Mouse (Mus musculus) MEL (cell line): ENCODE measurements around the gene Cdhr4. TPM values are rescaled to one million over a fixed set of nuclear protein-coding genes. Genes with fewer than 3 reads are reported as not detected.

Source experiments
- DNase-seq: peaks from one replicate; pipeline ENCODE4 v3.0.0; 2011; ENCODE audit warnings: low read depth, low spot score
- H3K27ac ChIP-seq: 2 replicates; pipeline ENCODE4 v1.5.1; 2012; ENCODE audit warnings: low read depth, mild to moderate bottlenecking, control low read depth, low read length, moderate library complexity; ENCODE audit not compliant: control insufficient read depth
- H3K27me3 ChIP-seq, 2 experiments: fragments of 150-350 bp in 1 of 2; sonication (generic) in 1 of 2; 2 replicates each; pipeline ENCODE4 v1.6.1; 2012; ENCODE audit warnings: low read length in 2 of 2, mild to moderate bottlenecking in 2 of 2, improper control_type of control experiment in 1 of 2, moderate library complexity in 1 of 2; ENCODE audit not compliant: insufficient read depth in 2 of 2, control insufficient read depth in 1 of 2
- H3K36me3 ChIP-seq, 2 experiments: 2 replicates each; pipeline ENCODE4 v1.6.1; 2012 to 2014; ENCODE audit warnings: low read length in 2 of 2, improper control_type of control experiment in 1 of 2, inconsistent platforms in 1 of 2, mild to moderate bottlenecking in 1 of 2; ENCODE audit not compliant: insufficient read depth in 2 of 2, control insufficient read depth in 1 of 2
- H3K4me1 ChIP-seq, 2 experiments: fragments of 150-350 bp in 1 of 2; sonication (generic) in 1 of 2; 2 replicates each; pipeline ENCODE4 v1.6.1; 2012; ENCODE audit warnings: low read length in 2 of 2, improper control_type of control experiment in 1 of 2, mild to moderate bottlenecking in 1 of 2; ENCODE audit not compliant: insufficient read depth in 2 of 2, control insufficient read depth in 1 of 2
- H3K4me3 ChIP-seq, 2 experiments: fragments of 150-350 bp in 1 of 2; sonication (generic) in 1 of 2; 2 replicates each; pipeline ENCODE4 v1.5.1; 2012; ENCODE audit warnings: low read depth in 2 of 2, low read length in 2 of 2, mild to moderate bottlenecking in 2 of 2, moderate library complexity in 2 of 2, control low read depth in 1 of 2, improper control_type of control experiment in 1 of 2; ENCODE audit not compliant: control insufficient read depth in 1 of 2, insufficient read depth in 1 of 2
- H3K79me2 ChIP-seq: 2 replicates; pipeline ENCODE4 v1.6.1; 2012; ENCODE audit warnings: mild to moderate bottlenecking, low read length, moderate library complexity; ENCODE audit not compliant: control insufficient read depth, poor library complexity, insufficient read depth
- H3K9ac ChIP-seq: 2 replicates; pipeline ENCODE4 v1.6.1; 2012; ENCODE audit warnings: low read depth, mild to moderate bottlenecking, control low read depth, low read length, moderate library complexity; ENCODE audit not compliant: control insufficient read depth, poor library complexity, severe bottlenecking
- H3K9me3 ChIP-seq: fragments of 150-350 bp; sonication (generic); replicated peaks from 2 replicates; pipeline ENCODE4 v1.6.1; 2012; ENCODE audit warnings: mild to moderate bottlenecking, low read length, improper control_type of control experiment, moderate library complexity; ENCODE audit not compliant: insufficient read depth
- CHD1 ChIP-seq: IDR thresholded peaks from 2 replicates; pipeline ENCODE4 v1.6.1; 2012; ENCODE audit warnings: low read depth, mild to moderate bottlenecking, inconsistent platforms, low read length, improper control_type of control experiment
- CHD2 ChIP-seq: IDR thresholded peaks from 2 replicates; pipeline ENCODE4 v1.6.1; 2011; ENCODE audit warnings: low read length, improper control_type of control experiment
- ELF1 ChIP-seq: IDR thresholded peaks from 2 replicates; pipeline ENCODE4 v1.6.1; 2014; ENCODE audit warnings: low read depth, mild to moderate bottlenecking, inconsistent platforms, low read length, improper control_type of control experiment, moderate library complexity
- GATA1 ChIP-seq: IDR thresholded peaks from 2 replicates; pipeline ENCODE4 v1.6.1; 2011; ENCODE audit warnings: low read depth, low read length, improper control_type of control experiment
- HCFC1 ChIP-seq: IDR thresholded peaks from 2 replicates; pipeline ENCODE4 v1.6.1; 2012; ENCODE audit warnings: low read depth, mild to moderate bottlenecking, inconsistent platforms, low read length, improper control_type of control experiment, moderate library complexity
- KAT2A ChIP-seq: conservative IDR thresholded peaks from 2 replicates; pipeline ENCODE4 v1.6.1; 2012; ENCODE audit warnings: low read depth, low read length, improper control_type of control experiment, inconsistent platforms
- MAZ ChIP-seq: IDR thresholded peaks from 2 replicates; pipeline ENCODE4 v1.6.1; 2012; ENCODE audit warnings: low read depth, mild to moderate bottlenecking, inconsistent platforms, low read length, improper control_type of control experiment
- MYB ChIP-seq: IDR thresholded peaks from 2 replicates; pipeline ENCODE4 v1.6.1; 2011; ENCODE audit warnings: mild to moderate bottlenecking, low read depth, low read length, improper control_type of control experiment
- MYC ChIP-seq: IDR thresholded peaks from 2 replicates; pipeline ENCODE4 v1.6.1; 2011; ENCODE audit warnings: low read depth, mild to moderate bottlenecking, low read length, improper control_type of control experiment, moderate library complexity
- POLR2AphosphoS5 ChIP-seq: IDR thresholded peaks from 2 replicates; pipeline ENCODE4 v1.6.1; 2012; ENCODE audit warnings: low read depth, borderline replicate concordance, mild to moderate bottlenecking, inconsistent platforms, low read length, moderate library complexity, mixed read lengths
- RAD21 ChIP-seq: IDR thresholded peaks from 2 replicates; pipeline ENCODE4 v1.6.1; 2011; ENCODE audit warnings: mild to moderate bottlenecking, low read depth, low read length, improper control_type of control experiment
- RCOR1 ChIP-seq: IDR thresholded peaks from 2 replicates; pipeline ENCODE4 v1.6.1; 2012; ENCODE audit warnings: low read depth, mild to moderate bottlenecking, inconsistent platforms, low read length, improper control_type of control experiment
- SMC3 ChIP-seq: IDR thresholded peaks from 2 replicates; pipeline ENCODE4 v1.6.1; 2011; ENCODE audit warnings: low read depth, low read length, improper control_type of control experiment
- TBP ChIP-seq: IDR thresholded peaks from 2 replicates; pipeline ENCODE4 v1.8.0; 2011; ENCODE audit warnings: low read depth, low read length, improper control_type of control experiment
- UBTF ChIP-seq: IDR thresholded peaks from 2 replicates; pipeline ENCODE4 v1.6.1; 2012; ENCODE audit warnings: low read depth, mild to moderate bottlenecking, inconsistent platforms, low read length, improper control_type of control experiment, moderate library complexity, borderline replicate concordance; ENCODE audit not compliant: insufficient read depth
- USF1 ChIP-seq: IDR thresholded peaks from 2 replicates; pipeline ENCODE4 v1.6.1; 2014; ENCODE audit warnings: low read depth, mild to moderate bottlenecking, inconsistent platforms, low read length, improper control_type of control experiment, moderate library complexity
- USF2 ChIP-seq, 2 experiments: IDR thresholded peaks; 2 replicates each; pipeline ENCODE4 v1.6.1; 2011 to 2012; ENCODE audit warnings: improper control_type of control experiment in 2 of 2, low read length in 2 of 2, borderline replicate concordance in 1 of 2, inconsistent platforms in 1 of 2, low read depth in 1 of 2, mild to moderate bottlenecking in 1 of 2; ENCODE audit not compliant: insufficient read depth in 1 of 2
- ZC3H11A ChIP-seq: IDR thresholded peaks from 2 replicates; pipeline ENCODE4 v1.6.1; 2012; ENCODE audit warnings: low read depth, mild to moderate bottlenecking, inconsistent platforms, low read length, improper control_type of control experiment
- ZMIZ1 ChIP-seq: IDR thresholded peaks from 2 replicates; pipeline ENCODE4 v1.6.1; 2012; ENCODE audit warnings: low read depth, mild to moderate bottlenecking, inconsistent platforms, low read length, improper control_type of control experiment, moderate library complexity
- polyA plus RNA-seq, 2 experiments: library from polyadenylated mRNA; stranded (reverse) in 1 of 2; unstranded in 1 of 2; fragments of >175 nt in 1 of 2; fragments of >200 nt in 1 of 2; gene quantifications; 2 replicates each; pipeline versions ENCODE4 v1.2.1 to v1.2.4; 2012; ENCODE audit warnings: low replicate concordance in 2 of 2, low read depth in 1 of 2; ENCODE audit not compliant: insufficient read length in 2 of 2, insufficient read depth in 1 of 2, missing spikeins in 1 of 2
- total RNA-seq: library from RNA; depleted of rRNA; stranded (reverse); fragments of 300-350 nt; gene quantifications from 2 replicates; pipeline ENCODE4 v1.2.3, GENCODE M21; 2012

The Cdhr4 gene
- total and polyA plus RNA-seq, 3 experiments, result 1.5 to 4.4 TPM; not detected in 1

DNA sequence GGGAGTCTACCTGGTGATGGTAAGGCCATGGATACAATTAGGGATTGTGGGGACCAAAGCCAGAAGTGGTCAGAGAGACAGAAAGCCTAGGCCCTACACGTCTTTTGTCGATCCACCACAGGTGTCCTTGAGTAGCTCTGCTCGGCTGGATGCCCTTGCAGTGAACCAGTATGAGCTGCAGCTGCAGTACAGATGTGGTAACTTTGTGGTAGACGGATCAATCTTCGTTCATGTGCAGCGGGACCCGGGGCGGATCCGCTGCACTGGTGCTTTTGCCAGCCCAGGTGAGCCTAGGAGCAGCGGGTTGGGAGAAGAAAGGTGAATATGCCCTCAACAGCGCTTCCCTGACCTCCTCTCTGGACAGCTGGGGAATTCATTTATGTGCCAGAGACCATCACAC is 716 bp downstream of the Cdhr4 start:
- no peak overlapping the region for H3K4me3 ChIP-seq
- no peaks in the 10 kb centered on the region for H3K79me2 ChIP-seq
- no peak overlapping the region for H3K27ac ChIP-seq
- H3K4me1 ChIP-seq, result peaks cover 5 to 15% of the 10 kb centered on the region in 2 experiments
- TF ChIP-seq RCOR1 (no peak), CHD1 (no peak), KAT2A (no peak), MAZ (no peak), ZC3H11A (no peak), CHD2 (no peak), TBP (no peak), USF1 (no peak), POLR2AphosphoS5 (no peak), ZMIZ1 (no peak), MYB (no peak), HCFC1 (no peak), UBTF (no peak), MYC (no peak), SMC3 (no peak), RAD21 (no peak), ELF1 (no peak), GATA1 (no peak)
- peaks cover 0 to 8% of the 10 kb centered on the region in 2 experiments; a peak in 2 of 4 replicates for H3K36me3 ChIP-seq
- no peaks in the 10 kb centered on the region for H3K27me3 ChIP-seq
- H3K9me3 ChIP-seq, result no peaks in the 10 kb centered on the region
- no peak for DNase-seq
- H3K9ac ChIP-seq, result no peak overlapping the region

GRCm38 (mm10) chr9:107994464-107994863 is 2.2 kb downstream of the Cdhr4 start:
- Histone ChIP-seq H3K36me3 (peaks cover 0 to 8% of the 10 kb centered on the region in 2 experiments; a peak in 2 of 4 replicates), H3K27me3 (no peaks in the 10 kb centered on the region), H3K79me2 (no peaks in the 10 kb centered on the region)
- DNase-seq, result peak; percentile 56
- TF ChIP-seq USF2 (IDR thresholded peaks at IDR 0.05; ENCODE audit: borderline replicate concordance in 1 of 2, insufficient read depth in 1 of 2, low read depth in 1 of 2, low read length in 2 of 2) (no peak), GATA1 (peak; percentile 69)
- TF ChIP-seq, all 39 proteins: peak for 1
- Histone ChIP-seq H3K27ac (no peak overlapping the region), H3K4me1 (peaks cover 5 to 15% of the 10 kb centered on the region in 2 experiments), H3K9ac (no peak overlapping the region), H3K9me3 (no peaks in the 10 kb centered on the region), H3K4me3 (no peak overlapping the region)
